Mouse (Mus musculus): ENCODE measurements around the gene Sim1.

The Sim1 gene

DNA sequence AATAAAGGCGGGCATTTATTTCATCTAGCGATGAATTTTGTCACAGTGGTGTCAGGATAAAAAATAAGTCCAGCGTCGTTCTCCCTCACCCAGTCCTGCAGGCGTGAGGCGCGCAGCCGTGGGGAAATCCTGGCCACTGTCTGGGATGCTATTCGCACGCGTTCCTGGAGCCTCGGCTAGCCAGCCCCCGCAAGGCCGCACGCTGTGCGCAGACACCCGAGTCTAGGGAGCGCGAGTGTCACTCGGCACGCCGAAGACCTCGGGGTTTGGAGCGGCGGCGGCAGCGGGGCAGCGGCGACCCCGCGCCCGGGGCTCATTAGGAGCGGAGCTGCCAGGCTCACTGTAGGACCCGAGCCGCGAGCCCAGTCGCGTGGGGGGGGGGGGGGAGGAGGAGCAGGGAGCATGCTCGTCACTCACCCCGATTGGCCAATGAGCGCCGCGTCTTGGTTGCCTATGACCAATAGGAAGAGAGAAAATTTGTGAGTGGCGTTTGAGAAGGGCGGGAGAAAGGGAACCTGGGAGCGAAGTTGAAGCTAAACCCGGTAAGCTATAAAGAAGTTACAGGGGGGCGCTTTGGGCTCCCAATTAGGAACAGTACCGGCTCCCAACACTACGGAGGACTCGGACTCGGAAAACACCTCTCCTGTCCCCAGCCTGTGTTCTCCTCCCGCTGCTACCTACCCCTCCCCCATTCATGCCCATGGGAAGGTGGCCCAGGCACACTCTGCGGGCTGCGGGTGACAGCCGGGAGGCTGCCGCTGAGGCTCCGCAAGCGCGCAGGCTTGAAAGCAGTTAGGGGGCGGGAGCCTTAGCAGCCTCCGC, at the start of gene Sim1:
Sim1 (plus strand) TSS at position 585 of the 822 bp plus-strand sequence.
- DNase-seq, result no peak

DNA sequence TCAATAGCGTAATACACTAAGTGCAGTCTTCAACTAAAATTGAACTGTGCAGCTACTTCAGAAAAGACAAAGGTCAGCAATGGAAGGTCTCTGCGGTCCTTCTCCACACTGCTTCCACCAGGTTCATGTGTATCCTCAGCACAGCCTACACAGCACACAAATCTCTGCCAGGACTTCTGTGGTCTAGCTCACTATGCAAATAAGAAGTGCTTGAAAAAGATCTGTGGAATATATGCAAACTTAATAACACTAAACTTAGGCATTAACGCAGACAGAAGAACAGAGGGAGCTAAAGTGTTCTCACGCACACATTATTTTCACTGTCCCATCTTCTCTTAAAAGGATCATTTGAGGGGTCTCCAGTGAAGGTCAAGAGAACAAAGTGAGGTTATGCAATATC, 26.4 kb upstream of the Sim1 start:
- DNase-seq, result no peak

DNA sequence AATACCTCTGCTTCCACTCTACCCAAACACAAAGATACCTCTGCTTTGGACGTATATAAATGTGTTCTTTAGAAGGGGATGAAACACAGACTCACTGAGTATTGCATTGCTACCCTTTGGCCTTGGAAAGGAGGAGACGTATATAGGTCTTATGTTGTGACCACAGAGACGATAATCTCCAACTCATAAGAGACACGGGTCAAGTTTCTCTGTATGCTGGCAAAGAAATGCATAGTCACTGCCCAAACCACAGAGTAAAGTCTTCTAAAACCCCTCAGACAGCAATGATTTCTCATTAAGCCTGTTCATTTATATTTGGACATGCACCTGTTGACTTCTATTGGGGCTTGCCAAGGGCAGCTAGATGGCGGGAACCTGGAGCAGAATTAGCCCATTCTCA, 17.6 kb upstream of the Sim1 start:
- DNase-seq, result no peak

DNA sequence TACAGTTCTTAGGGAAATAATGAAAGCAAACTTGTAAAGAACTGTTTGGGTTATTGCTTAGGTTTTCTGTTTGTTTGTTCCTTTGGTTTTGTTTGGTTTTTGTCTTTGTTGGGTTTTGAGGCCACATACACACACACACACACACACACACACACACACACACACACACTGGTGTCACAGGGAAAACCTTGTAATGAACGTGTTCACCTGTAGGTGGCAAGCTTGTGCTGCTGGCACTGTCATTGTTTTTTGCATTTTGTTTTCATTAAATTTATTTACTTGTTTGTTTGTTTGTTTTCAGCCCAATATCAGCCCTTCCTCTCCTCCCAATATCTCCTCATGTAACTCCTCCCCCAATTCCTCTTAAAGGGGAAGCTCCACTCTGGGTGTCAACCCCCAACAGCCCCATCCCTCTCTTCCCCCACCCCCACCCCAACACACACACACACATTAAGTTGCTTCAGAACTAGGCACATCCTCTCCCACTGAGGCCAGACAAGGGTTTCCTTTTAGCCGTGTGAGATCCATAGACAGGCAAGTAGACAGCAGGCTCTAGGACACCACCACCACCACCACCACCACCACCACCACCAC, 13.0 kb upstream of the Sim1 start:
- DNase-seq, result no peak

DNA sequence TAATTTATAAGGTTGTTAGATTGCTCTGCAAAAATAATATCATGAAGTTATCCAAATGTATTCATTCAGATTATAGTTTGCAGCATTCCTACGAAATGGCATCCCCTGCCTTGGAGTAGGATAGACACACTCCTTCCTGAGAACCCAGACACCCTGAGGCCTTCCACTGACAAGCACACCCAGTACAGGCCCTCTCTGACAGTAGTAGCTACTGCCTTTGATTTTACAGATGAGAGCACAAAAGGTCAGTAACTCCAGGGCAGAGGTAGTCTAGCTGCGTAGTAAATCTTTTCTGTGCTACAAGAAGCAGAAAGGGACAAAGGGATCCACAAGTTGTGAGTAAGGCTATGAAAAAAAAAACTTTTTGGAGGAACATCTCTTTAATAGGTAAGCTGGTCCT, 12.2 kb upstream of the Sim1 start:
- DNase-seq, result no peak

DNA sequence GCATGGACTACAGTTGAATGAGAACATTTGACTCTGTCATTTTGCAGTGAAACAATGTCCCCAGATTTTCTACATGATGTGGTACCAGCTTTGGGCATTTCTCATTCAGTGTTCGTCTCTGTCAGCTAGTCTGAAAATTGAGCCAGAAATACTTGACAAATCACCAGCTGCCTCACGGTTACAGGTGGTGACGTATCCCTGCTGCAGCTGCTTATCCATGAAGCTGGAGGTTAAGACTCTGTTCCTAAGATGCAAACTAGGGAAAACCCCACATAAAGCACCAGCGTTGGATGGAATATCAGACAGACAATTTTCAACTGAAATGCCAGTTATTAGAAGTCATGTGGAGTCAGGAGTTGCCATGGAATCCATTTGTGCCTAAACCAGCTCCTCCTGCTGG, 8.2 kb upstream of the Sim1 start:
- no peak for DNase-seq

DNA sequence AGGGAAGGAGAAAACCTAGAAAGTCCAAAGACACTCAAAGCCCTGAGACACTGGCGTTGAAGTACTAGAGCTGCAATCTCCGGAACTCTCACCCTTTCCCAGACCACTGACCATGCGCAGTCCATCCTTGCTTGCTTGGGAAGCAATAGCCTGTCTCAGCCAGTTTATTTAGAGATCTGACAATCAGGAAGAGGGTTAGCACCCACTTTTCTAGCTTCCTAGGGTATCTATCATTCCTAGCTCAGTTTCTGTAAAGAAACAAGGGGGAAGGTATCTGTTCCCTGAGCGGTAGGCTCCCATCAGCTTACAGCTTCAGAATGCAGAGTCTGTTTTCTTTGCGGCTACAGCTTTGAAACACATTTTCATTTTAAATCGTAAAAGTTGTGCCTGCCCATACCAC, 3.9 kb upstream of the Sim1 start:
- DNase-seq, result no peak

DNA sequence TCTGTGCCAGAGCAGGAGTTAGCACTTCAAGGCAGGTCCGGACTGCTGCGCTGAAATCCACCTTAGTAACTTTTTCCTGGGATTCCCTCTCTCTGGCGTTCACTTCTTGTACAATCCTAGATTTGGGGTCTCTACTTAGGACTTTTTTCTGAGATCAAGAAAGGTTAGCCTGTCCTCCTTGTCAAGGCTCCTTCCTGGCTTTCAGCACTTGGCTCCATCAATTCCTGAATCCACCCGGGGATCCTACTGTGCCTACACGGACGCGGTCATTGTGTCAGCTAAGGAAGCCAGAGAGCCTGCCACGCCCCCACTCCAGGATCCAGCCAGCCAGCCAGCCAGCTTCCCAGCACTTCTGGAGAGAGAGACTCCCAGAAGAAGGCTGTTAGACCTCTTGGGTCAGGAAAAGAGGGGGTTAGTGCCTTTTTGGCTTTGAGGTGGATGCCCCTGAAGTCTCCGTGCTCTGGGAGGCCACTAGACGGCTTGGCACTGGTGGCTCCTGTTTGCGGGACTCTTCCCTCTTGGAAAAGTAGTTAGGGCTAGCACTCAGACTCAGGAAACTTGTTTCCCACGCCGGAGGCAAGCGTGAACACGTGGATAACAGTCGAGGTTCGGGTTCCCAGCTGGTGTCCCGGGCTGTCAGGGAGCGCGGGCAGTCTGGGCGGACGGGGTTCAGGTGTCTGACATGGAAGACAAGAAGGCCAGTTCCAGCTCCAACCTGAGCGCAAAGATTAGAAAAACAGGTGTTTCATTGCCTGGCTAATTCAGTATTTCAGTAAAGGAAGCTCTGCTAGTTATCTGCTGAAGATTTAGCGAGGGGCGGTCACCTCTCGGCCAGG, 2.5 kb upstream of the Sim1 start:
- no peak for DNase-seq

DNA sequence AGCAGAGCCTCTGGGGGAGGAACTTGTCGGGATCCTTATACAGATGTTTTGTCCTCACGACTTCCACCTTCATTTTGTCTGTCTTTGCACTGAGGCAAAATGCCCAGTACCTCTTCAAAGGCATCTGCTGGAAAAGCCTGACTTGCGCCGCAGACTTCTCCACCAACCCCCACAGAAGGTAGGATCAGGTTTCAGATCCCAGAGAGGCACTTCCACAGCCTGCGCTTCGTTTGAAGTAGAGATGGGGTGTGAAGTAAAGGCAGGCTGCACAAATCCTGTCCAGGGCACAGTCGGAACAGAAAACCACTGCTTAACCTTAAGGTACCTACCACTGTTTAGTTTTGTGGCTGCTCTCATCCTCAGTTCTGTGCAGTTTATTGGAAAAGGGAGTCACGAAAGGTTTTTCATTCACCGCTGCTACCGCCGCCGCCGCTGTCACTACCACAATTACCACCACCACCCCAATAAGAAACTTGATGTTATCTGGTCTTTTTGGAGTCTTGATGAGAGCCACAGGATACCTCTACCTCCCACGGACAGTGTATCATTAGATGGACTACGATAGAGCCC, 1.7 kb upstream of the Sim1 start:
- DNase-seq, result no peak

DNA sequence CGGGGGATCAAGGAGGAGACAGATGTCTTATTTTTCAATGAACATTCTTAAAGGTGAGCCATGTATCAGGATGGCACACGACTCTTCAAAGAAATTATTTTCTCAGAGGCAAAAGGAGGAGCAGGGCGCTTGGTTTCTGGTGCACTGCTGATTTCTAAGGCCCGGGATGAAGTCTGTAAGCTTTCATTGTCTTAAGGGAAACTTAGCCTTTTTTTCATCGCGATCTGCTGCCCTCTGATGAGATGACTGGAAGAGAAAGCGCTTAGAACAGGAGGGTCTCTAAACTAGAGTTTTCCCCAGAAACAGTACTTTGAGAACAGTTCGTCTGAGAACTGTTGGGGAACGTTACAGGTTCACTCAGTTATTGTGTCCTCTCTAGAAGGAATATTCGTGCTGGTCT, 1.0 kb upstream of the Sim1 start:
- DNase-seq, result no peak

DNA sequence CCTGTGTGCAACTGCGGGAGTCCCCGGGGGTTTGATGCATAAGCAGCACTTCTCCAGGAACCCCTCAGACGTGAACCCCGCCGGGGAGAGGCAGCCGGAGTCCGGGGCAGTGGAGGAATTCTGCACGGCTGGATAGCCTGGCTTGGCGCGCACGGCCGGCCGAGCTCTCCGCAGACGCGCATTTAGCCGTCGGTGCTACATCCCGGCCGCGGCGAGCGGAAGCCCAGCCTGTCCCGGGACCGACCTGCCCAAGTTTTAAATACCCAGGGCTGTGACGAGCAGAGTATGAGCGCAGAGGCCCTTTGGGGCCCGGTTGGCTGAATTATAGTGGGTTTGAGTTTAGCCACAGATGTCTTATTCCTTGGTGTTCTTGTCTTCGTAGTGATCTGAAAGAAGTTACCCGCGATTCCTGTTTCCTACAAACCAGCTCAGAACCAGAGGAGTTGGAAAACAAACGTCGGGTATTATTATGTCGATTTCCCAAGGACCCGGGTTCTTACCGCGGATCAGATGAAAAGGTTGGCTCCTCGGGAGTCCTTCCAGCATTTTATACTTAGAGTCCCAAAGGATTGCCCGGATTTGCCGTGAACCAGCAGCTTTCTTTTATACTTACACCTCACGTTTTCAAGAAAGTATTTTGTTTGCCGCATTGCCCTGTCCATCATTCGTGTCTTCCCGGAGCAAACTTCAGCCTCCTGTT, 687 bp downstream of the Sim1 start:
- DNase-seq, result no peak

DNA sequence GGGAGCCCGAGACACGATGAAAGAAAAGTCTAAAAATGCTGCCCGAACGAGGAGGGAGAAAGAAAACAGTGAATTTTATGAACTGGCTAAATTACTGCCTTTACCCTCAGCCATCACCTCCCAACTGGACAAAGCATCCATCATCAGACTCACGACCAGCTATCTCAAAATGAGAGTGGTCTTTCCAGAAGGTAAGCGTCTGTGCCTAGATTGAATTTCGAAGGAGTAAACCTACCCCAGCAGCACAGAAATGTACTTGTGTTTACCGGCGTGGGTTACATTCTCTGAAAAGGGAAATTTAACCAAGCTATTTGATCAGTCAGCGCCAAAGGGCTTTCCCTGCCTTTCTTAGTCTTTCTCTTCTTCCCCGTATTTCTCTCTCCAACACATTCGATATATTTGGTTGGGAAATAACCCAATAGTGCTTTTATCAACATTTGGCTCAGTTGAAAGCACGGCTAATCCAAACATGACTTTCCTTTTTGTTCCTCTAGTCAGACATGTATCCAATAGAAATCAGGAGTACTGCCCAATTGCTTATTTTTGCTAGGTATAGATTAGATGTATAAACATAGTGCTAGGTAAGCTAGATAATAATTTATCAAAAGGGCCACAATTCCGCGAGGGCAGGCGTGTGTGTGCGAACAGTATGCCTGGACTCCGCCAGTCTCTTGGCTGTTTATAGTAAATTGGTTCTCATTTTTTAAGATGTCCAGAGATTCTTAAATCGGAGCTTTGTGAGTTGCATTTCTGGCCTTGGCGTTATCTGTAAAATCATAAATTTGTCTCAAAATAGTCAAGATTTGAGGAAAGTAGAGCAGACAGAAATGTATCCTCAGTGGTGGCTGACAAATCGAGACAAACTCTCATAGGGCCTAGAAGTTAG, 1.6 kb downstream of the Sim1 start:
- no peak for DNase-seq

DNA sequence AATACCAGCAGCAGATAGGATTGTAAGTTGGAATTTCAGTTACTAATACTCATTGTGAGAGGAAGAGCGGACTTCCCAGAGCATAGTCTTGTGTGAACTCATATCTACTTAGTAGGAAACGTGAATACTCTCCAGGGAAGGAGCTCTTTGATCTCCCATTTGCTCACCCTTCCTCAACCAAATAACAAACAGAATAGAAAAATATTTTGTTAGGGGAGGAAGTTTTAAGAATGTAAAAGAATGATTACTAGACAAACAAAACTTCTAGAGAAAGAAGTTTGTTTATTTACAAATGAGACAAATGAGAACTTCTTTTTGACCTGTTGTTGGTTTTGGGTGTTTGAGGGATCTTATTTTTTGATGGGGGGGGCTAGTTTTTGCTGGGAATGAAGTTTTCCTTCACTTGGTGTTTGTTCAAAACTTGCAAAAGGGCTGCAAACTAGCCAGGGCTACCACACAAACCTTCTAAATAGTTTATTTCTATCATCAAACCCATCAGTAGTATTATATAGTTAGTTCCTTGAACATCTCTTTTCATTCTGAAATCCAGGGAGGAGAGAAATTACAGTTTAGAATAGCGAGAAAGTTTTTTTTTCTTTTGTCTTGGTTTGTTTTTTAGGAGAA, 2.3 kb downstream of the Sim1 start:
- no peak for DNase-seq

DNA sequence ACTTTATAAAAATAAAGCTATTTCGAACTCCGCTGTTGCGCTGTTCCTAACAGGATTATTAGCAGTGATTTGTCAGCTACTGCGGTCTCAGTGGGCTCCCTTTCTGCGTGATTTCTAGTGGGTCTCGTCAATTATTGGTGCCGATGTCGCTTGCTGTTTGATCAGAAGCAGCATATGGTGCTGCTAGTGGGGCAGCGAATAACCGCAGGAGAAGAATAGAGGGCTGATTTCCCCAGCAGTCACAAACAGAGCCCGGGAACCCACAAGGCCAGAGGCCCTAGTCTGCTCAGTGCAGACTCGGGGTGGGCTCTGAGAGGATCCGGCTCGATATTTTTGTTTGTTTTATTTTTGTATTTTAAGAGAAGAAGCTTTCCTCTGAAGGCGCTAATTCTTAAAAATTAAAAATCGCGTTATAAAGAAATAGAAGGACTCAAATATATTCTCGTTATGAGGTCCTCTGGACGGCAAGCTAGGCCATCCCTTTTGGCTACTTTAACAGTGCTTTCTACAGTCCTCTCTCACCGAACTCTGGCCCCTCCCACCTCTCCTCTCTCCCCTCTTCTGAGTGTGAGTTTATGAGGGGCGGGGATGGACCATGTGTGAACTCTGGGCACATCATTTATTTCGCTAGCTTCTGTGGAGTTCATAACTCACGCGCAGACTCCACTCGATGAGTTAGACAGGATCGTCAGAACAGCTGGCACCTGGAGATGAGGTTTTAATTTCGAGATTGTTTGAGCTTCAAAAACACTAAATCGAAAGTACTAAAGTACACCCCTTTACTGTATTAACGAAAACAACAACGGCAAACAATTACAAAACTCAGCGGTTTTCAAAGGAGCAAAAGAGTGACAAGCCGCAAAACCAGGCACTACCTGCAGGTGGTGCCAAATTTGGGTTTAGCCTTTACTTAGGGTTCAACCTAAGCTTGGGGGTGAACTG, 3.2 kb downstream of the Sim1 start:
- no peak for DNase-seq

DNA sequence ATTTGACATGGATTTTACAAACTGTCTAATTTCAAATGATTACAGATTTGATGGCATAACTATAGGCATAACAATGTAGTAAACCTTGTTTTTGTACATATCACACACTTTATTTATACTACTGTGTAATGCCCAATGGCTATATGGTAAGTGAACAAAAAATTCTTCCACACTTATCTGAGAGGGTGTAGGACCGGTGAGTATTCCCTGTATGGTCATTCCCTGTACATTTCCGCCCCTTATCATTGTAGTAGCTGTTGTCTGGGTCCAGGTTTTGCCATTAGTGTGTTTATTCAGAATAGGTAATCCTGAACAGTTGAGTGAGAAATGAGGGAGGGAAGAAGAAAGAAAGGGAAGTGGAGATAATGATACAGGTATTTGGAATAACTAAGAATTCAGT, 4.1 kb downstream of the Sim1 start:
- DNase-seq, result no peak

DNA sequence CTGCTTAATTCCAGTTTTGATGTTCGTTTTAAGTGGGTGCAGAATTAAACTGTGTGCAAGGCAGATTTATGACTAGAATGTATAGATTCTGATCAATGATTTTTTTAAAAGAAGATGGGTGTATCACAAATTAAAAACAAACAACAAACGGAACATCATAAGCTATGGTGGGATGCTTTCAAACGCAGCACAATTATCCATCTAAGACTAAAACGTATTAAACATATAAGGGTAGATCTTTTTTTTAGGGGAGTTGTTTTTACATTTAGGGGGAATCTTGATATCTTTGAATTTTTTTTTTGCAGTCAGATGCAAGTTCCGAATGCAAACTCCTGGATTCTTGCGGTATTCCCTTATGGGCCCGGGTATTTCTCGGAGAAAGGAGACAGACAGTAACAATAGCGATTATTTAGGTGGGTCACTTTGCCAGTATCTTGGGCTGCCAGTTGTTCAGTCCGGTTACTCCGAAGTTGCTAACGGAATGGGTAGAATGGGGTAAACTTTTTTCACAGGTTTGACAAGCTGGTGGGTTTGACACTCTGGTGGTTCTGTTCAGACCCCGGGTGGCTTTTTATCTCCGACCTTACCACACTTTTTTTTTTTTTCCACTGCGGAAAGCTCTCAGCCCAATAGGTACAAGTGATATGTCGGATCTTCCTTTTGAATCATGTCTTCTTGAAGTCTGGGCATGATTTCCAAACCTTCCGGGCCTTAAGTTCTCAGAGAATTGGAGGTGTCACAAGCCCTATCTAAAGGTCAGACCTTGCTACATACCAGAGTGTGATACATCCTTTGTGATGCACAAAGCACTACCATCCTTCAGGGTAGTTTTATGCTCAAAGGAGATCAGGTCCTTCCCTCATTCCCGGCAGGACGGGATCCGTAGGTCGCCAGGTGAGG, 5.5 kb downstream of the Sim1 start:
- no peak for DNase-seq

DNA sequence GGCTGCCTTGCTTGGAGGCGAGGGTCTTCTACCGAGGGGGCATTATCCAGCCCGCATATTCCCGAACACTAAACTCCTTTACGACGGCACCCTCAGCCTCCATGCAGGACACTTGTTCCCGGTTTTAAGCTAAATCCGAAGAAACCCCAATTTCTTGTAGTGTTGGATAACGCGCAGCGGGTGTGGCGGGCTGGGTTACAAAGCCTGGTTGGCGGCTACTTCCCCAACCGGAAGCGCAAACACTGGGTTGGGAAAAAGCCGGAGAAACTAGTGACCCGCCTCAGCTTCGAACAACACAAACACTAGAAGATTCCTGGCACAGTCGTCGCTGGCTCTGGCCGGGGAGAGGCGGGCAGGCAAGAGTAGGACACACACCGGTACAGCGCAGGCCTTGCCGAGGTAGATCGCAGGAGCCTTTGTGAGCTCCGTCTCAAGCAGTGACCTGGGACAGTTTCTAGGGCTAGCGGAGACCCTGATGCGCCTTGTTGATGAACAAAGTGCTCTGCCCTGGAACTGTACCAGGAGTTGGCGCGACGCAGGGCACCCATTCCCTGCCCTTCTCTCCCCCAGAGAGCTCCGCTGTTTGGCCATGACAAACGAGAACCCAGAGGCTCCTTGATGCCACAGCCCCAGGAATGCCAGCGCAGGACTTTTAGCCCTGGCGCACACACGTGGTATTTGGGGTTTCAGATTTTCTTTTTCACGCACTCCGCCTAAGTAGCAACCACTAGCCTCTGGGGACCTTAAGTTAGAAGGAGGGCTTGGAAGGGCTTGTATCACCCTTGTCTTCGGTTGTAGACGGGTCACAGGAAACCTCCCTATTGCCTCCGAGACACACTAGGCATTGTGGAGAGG, 6.4 kb downstream of the Sim1 start:
- DNase-seq, result no peak

All from cerebellum, adult 8-10 months (tissue).